Mouse (Mus musculus): ENCODE measurements at regions not wholly inside any gene's neighbourhood (a gene's known extent, or its start where the extent isn't known, plus 50 kb on each side); places are given as distances from the start of the nearest gene placed in this dataset.

- no peak for DNase-seq (ENCODE audit: low spot score in 2 of 2)
These were observed 161.5 kb upstream of the Mbnl1 start for GRCm38 (mm10) chr3:60311178-60311577.

GRCm38 (mm10) chr3:60320213-60320936 is 152.3 kb upstream of the Mbnl1 start:
- DNase-seq (ENCODE audit: low spot score in 2 of 2), result no peak

GRCm38 (mm10) chr3:60323514-60323913 is 149.1 kb upstream of the Mbnl1 start:
- DNase-seq (ENCODE audit: low spot score in 2 of 2), result no peak

- DNase-seq (ENCODE audit: low spot score in 2 of 2), result no peak
These were observed 148.2 kb upstream of the Mbnl1 start for GRCm38 (mm10) chr3:60324416-60324815.

- no peak for DNase-seq (ENCODE audit: low spot score in 2 of 2)
These were observed 147.7 kb upstream of the Mbnl1 start for GRCm38 (mm10) chr3:60324969-60325368.

GRCm38 (mm10) chr3:60332460-60332859 is 140.2 kb upstream of the Mbnl1 start:
- DNase-seq (ENCODE audit: low spot score in 2 of 2), result no peak

- DNase-seq (ENCODE audit: low spot score in 2 of 2), result no peak
These were observed 139.0 kb upstream of the Mbnl1 start for GRCm38 (mm10) chr3:60333669-60334068.

GRCm38 (mm10) chr3:60334133-60334532 is 138.5 kb upstream of the Mbnl1 start:
- DNase-seq (ENCODE audit: low spot score in 2 of 2), result no peak

- no peak for DNase-seq (ENCODE audit: low spot score in 2 of 2)
These were observed 126.2 kb upstream of the Mbnl1 start for GRCm38 (mm10) chr3:60346390-60346789.

GRCm38 (mm10) chr3:60347049-60347448 is 125.6 kb upstream of the Mbnl1 start:
- no peak for DNase-seq (ENCODE audit: low spot score in 2 of 2)

- no peak for DNase-seq (ENCODE audit: low spot score in 2 of 2)
These were observed 101.3 kb upstream of the Mbnl1 start for GRCm38 (mm10) chr3:60371176-60371965.

- no peak for DNase-seq (ENCODE audit: low spot score in 2 of 2)
These were observed 99.0 kb upstream of the Mbnl1 start for GRCm38 (mm10) chr3:60373662-60374061.

GRCm38 (mm10) chr3:60388593-60388992 is 84.0 kb upstream of the Mbnl1 start:
- DNase-seq (ENCODE audit: low spot score in 2 of 2), result no peak

GRCm38 (mm10) chr3:60389032-60389431 is 83.6 kb upstream of the Mbnl1 start:
- DNase-seq (ENCODE audit: low spot score in 2 of 2), result no peak

- DNase-seq (ENCODE audit: low spot score in 2 of 2), result no peak
These were observed 77.3 kb upstream of the Mbnl1 start for GRCm38 (mm10) chr3:60395299-60395698.

GRCm38 (mm10) chr3:60396971-60397370 is 75.7 kb upstream of the Mbnl1 start:
- no peak for DNase-seq (ENCODE audit: low spot score in 2 of 2)

GRCm38 (mm10) chr3:60398796-60399195 is 73.8 kb upstream of the Mbnl1 start:
- no peak for DNase-seq (ENCODE audit: low spot score in 2 of 2)

- DNase-seq (ENCODE audit: low spot score in 2 of 2), result no peak
These were observed 70.3 kb upstream of the Mbnl1 start for GRCm38 (mm10) chr3:60402251-60402830.

- DNase-seq (ENCODE audit: low spot score in 2 of 2), result no peak
These were observed 65.2 kb upstream of the Mbnl1 start for GRCm38 (mm10) chr3:60407426-60407825.

GRCm38 (mm10) chr3:60407906-60408305 is 64.7 kb upstream of the Mbnl1 start:
- no peak for DNase-seq (ENCODE audit: low spot score in 2 of 2)

GRCm38 (mm10) chr3:60408553-60409282 is 63.9 kb upstream of the Mbnl1 start:
- DNase-seq (ENCODE audit: low spot score in 2 of 2), result peak; percentile 10 to 35

- no peak for DNase-seq (ENCODE audit: low spot score in 2 of 2)
These were observed 63.4 kb upstream of the Mbnl1 start for GRCm38 (mm10) chr3:60409283-60409633.

All from right cerebral cortex, adult 2 months (tissue).